In genomic region chr10:26388656-26389055, GRCm38 (mm10) we compare ENCODE assay signal across 32 mouse cellular contexts.
"Had no signal": no experiment of that assay in that cellular context is flagged by ENCODE, and none has a peak within 500 bp of the region (broad histone marks: within the 10 kb centered on the region; RNA-seq: fewer than 3 reads in every experiment).

No protein-coding gene starts in this region.

- H3K9ac ChIP-seq: limb, embryonic 12.5 days; limb, embryonic 13.5 days; limb, embryonic 15.5 days; liver, embryonic 12.5 days; liver, embryonic 13.5 days; liver, embryonic 14.5 days; liver, embryonic 15.5 days; liver, postnatal 0 days; lung, embryonic 14.5 days; lung, embryonic 15.5 days; midbrain, embryonic 12.5 days; midbrain, embryonic 13.5 days; midbrain, embryonic 15.5 days; neural tube, embryonic 12.5 days had no signal

- ATAC-seq: liver, embryonic 12.5 days; liver, postnatal 0 days; midbrain, embryonic 13.5 days; midbrain, embryonic 15.5 days; midbrain, embryonic 16.5 days had no signal

- H3K27ac ChIP-seq: left cerebral cortex, adult 2 months; limb, embryonic 10.5 days; limb, embryonic 12.5 days; limb, embryonic 13.5 days; limb, embryonic 15.5 days; liver, embryonic 12.5 days; liver, embryonic 13.5 days; liver, embryonic 14.5 days; liver, embryonic 15.5 days; lung, embryonic 15.5 days; macrophage; midbrain, embryonic 10.5 days; midbrain, embryonic 12.5 days; midbrain, embryonic 13.5 days; midbrain, embryonic 15.5 days; neural tube, embryonic 12.5 days had no signal

- H3K4me1 ChIP-seq: limb, embryonic 10.5 days; limb, embryonic 12.5 days; limb, embryonic 13.5 days; limb, embryonic 15.5 days; liver, embryonic 12.5 days; liver, embryonic 13.5 days; liver, embryonic 15.5 days; lung, embryonic 15.5 days; megakaryocyte, embryonic 14.5 days; midbrain, embryonic 10.5 days; midbrain, embryonic 12.5 days; midbrain, embryonic 13.5 days; midbrain, embryonic 15.5 days; neural tube, embryonic 12.5 days had no signal

- H3K9me3 ChIP-seq: limb, embryonic 10.5 days; limb, embryonic 12.5 days; limb, embryonic 13.5 days; limb, embryonic 15.5 days; liver, embryonic 12.5 days; liver, embryonic 13.5 days; liver, embryonic 15.5 days; lung, embryonic 15.5 days; megakaryocyte, embryonic 14.5 days; midbrain, embryonic 10.5 days; midbrain, embryonic 12.5 days; midbrain, embryonic 13.5 days; midbrain, embryonic 15.5 days; neural tube, embryonic 12.5 days had no signal

- H3K36me3 ChIP-seq: limb, embryonic 10.5 days; limb, embryonic 12.5 days; limb, embryonic 13.5 days; limb, embryonic 15.5 days; liver, embryonic 12.5 days; liver, embryonic 13.5 days; liver, embryonic 15.5 days; lung, embryonic 15.5 days; midbrain, embryonic 10.5 days; midbrain, embryonic 12.5 days; midbrain, embryonic 13.5 days; midbrain, embryonic 15.5 days; neural tube, embryonic 12.5 days had no signal

- DNase-seq: left cerebral cortex, postnatal 4 days; liver; liver, embryonic 13.5 days; liver, postnatal 0 days; lung, adult 18-20 months; lung, adult 2 months; lung, embryonic 14.5 days; lung, postnatal 10 days; lung, postnatal 14 days; lung, postnatal 36 days; lung, postnatal 4 days; midbrain, embryonic 14.5 days had no signal

- H3K4me2 ChIP-seq: limb, embryonic 12.5 days; limb, embryonic 13.5 days; limb, embryonic 15.5 days; liver, embryonic 11.5 days; liver, embryonic 12.5 days; liver, embryonic 13.5 days; liver, embryonic 15.5 days; lung, embryonic 14.5 days; lung, embryonic 15.5 days; midbrain, embryonic 11.5 days; midbrain, embryonic 12.5 days; midbrain, embryonic 13.5 days; midbrain, embryonic 15.5 days; neural tube, embryonic 12.5 days had no signal

- H3K4me3 ChIP-seq: left cerebral cortex, adult 2 months; limb, embryonic 10.5 days; limb, embryonic 12.5 days; limb, embryonic 13.5 days; limb, embryonic 15.5 days; liver, embryonic 12.5 days; liver, embryonic 13.5 days; liver, embryonic 15.5 days; lung, embryonic 15.5 days; megakaryocyte, embryonic 14.5 days; midbrain, embryonic 10.5 days; midbrain, embryonic 12.5 days; midbrain, embryonic 13.5 days; midbrain, embryonic 15.5 days; myocyte; neural tube, embryonic 12.5 days had no signal

- H3K27me3 ChIP-seq: limb, embryonic 12.5 days; limb, embryonic 13.5 days; limb, embryonic 15.5 days; liver, embryonic 12.5 days; liver, embryonic 13.5 days; liver, embryonic 15.5 days; lung, embryonic 15.5 days; megakaryocyte, embryonic 14.5 days; midbrain, embryonic 12.5 days; midbrain, embryonic 13.5 days; midbrain, embryonic 15.5 days; neural tube, embryonic 12.5 days had no signal
